11 mouse cellular contexts compared by ENCODE assay signal in genomic region chr9:85609152-85609551, GRCm38 (mm10).
DNase-seq lines count a peak whose midpoint lies in the region; ATAC-seq and TF ChIP-seq lines count a peak whose summit lies in the region.
"Had no signal": no experiment of that assay in that cellular context is flagged by ENCODE, and none has a peak within 500 bp of the region (broad histone marks: within the 10 kb centered on the region; RNA-seq: fewer than 3 reads in every experiment).

No protein-coding gene starts in this region.

- H3K4me1 ChIP-seq in limb, embryonic 14.5 days (ENCODE audit: control insufficient read depth, insufficient read depth, low read length) = no peaks in the 10 kb centered on the region; the same call in 1 of the 2 replicates
- H3K4me1 ChIP-seq in limb, embryonic 10.5 days = no peaks in the 10 kb centered on the region

- no peaks in the 10 kb centered on the region for H3K36me3 ChIP-seq in limb, embryonic 14.5 days (ENCODE audit: control insufficient read depth, insufficient read depth, low read length)
- no peaks in the 10 kb centered on the region for H3K36me3 ChIP-seq in limb, embryonic 10.5 days

- H3K27me3 ChIP-seq in limb, embryonic 14.5 days (ENCODE audit: control insufficient read depth, insufficient read depth, low read length) = no peaks in the 10 kb centered on the region
- no peaks in the 10 kb centered on the region for H3K27me3 ChIP-seq in limb, embryonic 10.5 days (ENCODE audit: low read depth, poor library complexity, severe bottlenecking)

- no peaks in the 10 kb centered on the region for H3K9me3 ChIP-seq in limb, embryonic 14.5 days (ENCODE audit: control insufficient read depth, low read length)
- no peaks in the 10 kb centered on the region for H3K9me3 ChIP-seq in limb, embryonic 10.5 days (replicated peaks)

- H3K4me2 ChIP-seq in limb, embryonic 14.5 days (replicated peaks; ENCODE audit: low read depth, low read length, severe bottlenecking) = no peak overlapping the region
- H3K4me2 ChIP-seq: heart, embryonic 11.5 days had no signal

- H3K9ac ChIP-seq in limb, embryonic 14.5 days (ENCODE audit: low read depth, low read length, severe bottlenecking) = no peak overlapping the region

- peak; percentile 61 for DNase-seq in limb, embryonic 14.5 days (ENCODE audit: low spot score)
- no peak for DNase-seq in limb, embryonic 10.5 days (ENCODE audit: low spot score)
- peak; percentile 55 for DNase-seq in cerebellum, adult 9-10 months
- DNase-seq in layer of hippocampus, adult 11-12 months (ENCODE audit: low spot score) = peak; percentile 61
- peak; percentile 70 to 72 for DNase-seq in right cerebral cortex, postnatal 10 days (ENCODE audit: low spot score in 2 of 2)
- no peak for DNase-seq in thymus, postnatal 10 days (ENCODE audit: low spot score in 2 of 2)
- DNase-seq in ovary, postnatal 14 days (ENCODE audit: low spot score) = no peak
- no peak for DNase-seq in retina, postnatal 1 day
- DNase-seq: lung, postnatal 14 days had no signal

- TF ChIP-seq POLR2A in limb, embryonic 14.5 days (IDR thresholded peaks at IDR 0.05; ENCODE audit: borderline replicate concordance, extremely low read depth, insufficient read depth, insufficient read length) = no peak

- 36% methylated on average over 3 of the region's 3 CpGs for WGBS in limb, embryonic 14.5 days
- 89% methylated on average over 3 of the region's 3 CpGs for WGBS in limb, embryonic 10.5 days

- H3K27ac ChIP-seq in limb, embryonic 14.5 days (replicated peaks; ENCODE audit: low read depth, low read length) = no peak overlapping the region
- H3K27ac ChIP-seq in limb, embryonic 10.5 days = no peak overlapping the region

- no peak overlapping the region for H3K4me3 ChIP-seq in limb, embryonic 14.5 days (replicated peaks; ENCODE audit: low read length)
- H3K4me3 ChIP-seq in limb, embryonic 10.5 days = no peak overlapping the region

- no peak for ATAC-seq in limb, embryonic 14.5 days (ENCODE audit: low FRiP score, low read depth)
- ATAC-seq: intestine, postnatal 0 days had no signal

Comparison
In these comparisons a context has a peak if more than half of its experiments do, and no peak if none do; other contexts are left out.
1. DNase-seq: peak in limb, embryonic 14.5 days (single experiment), cerebellum, adult 9-10 months (single experiment), layer of hippocampus, adult 11-12 months (single experiment) and right cerebral cortex, postnatal 10 days (2 of 2); none in limb, embryonic 10.5 days (single experiment), thymus, postnatal 10 days (0 of 2), ovary, postnatal 14 days (single experiment) and retina, postnatal 1 day (single experiment).